Mouse (Mus musculus): Measurements from ENCODE around the gene Gramd1b. TPM values are rescaled to one million over a fixed set of nuclear protein-coding genes. Genes with fewer than 3 reads are reported as not detected.

Gramd1b gene
- polyA plus RNA-seq, 1 experiment = 44.2 TPM

DNA sequence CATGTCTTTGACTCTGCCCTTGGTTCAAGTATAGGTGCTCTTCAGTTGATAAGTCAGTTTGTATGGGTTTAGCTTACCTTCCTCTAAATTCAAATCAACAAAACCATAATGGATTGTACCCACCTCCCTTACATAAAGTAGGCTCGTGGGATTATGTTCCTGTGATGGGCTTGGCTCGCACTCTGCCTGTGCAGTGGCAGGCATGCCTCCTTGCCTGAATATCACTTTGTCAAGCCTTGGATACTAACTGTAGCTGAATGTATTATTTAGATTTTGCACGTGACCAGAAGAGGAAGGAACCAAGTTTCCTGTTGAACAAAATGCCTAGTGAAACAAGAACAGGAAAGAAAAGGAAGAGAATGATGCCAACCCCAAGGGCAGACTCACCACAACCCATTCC is 260.1 kb downstream of the Gramd1b start:
- Histone ChIP-seq H3K27ac (ENCODE audit: insufficient read depth, low read depth, low read length) (0 out of 2 replicates have a peak overlapping the region, but pooled peaks have one; percentile 9), H3K4me3 (ENCODE audit: insufficient read depth, low read length) (no peak overlapping the region), H3K4me1 (ENCODE audit: control insufficient read depth, insufficient read depth, low read length) (peaks cover 20% of the 10 kb centered on the region)
- no peak for TF ChIP-seq CTCF (IDR thresholded peaks at IDR 0.05; ENCODE audit: low read depth, low read length)
- TF ChIP-seq POLR2A (IDR thresholded peaks at IDR 0.05; ENCODE audit: borderline replicate concordance, low read depth, low read length) = no peak

DNA sequence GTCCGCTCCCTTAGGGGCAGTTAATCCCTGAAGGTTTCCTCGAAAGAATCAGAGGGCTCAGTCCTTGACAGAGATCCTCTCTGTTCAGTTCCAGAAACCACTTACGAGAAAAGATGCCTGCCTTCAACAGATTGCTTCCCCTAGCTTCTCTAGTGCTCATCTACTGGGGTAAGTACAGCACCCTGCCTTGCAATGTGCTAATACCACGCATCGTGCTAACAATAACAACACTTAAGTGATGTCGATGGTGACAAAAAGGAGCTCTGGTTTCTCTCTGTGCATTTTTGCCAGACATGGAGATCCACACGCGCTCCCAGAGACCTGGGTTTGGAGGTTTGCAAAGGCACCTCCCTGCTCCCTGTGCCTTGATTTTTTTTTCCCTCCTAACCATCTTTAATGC is 261.3 kb downstream of the Gramd1b start:
- TF ChIP-seq CTCF (IDR thresholded peaks at IDR 0.05; ENCODE audit: low read depth, low read length) (no peak), POLR2A (IDR thresholded peaks at IDR 0.05; ENCODE audit: borderline replicate concordance, low read depth, low read length) (no peak)
- Histone ChIP-seq H3K4me1 (ENCODE audit: control insufficient read depth, insufficient read depth, low read length) (peaks cover 20% of the 10 kb centered on the region), H3K4me3 (ENCODE audit: insufficient read depth, low read length) (peak overlapping the region; percentile 56), H3K27ac (ENCODE audit: insufficient read depth, low read depth, low read length) (no peak overlapping the region)

DNA sequence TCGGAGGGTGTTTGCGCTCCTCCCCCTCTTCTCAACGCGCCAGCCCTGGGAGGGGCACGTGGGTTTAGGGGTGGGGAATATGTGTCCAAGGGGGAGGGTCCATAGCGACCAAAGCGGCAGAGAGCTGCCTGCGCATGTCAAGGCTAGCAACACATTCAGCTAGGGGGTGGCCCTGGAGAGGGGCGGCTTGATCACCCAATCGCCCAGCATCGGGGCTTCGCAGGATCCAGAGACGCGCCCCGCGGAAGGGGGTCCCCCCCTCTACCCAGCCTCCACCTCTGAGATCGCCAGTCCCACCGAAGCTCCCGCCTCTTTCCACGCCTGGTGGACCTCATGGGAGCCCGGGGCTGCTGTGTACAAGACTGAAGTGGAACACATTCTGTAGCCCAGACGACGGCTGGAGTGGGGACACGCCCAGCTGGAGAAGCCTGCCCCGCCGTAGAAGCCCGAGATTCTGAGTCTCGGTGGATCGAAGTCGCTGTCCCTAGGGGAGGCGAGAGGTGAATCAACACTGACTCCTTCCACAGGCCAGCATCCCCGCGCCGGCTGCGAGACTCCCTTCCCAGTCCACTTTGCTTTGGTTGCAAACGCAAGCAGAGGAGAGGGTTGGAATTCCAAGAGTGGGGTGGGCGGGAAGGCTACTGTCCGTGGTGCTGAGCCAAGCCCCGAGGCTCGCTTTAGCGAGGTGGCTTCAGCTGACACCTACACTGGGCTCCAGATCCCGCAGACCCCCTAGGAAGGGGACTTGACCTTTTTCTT is 261.9 kb downstream of the Gramd1b start, which contains the start of gene Scn3b:
TSS of gene Scn3b (plus strand) at position 115 of the 759 bp plus-strand sequence.
- Histone ChIP-seq H3K4me3 (ENCODE audit: insufficient read depth, low read length) (peak within 1 kb of the TSS; percentile 56), H3K4me1 (ENCODE audit: control insufficient read depth, insufficient read depth, low read length) (peaks cover 21% of the 10 kb centered on the region), H3K27ac (ENCODE audit: insufficient read depth, low read depth, low read length) (no peak within 1 kb of the TSS)
- TF ChIP-seq POLR2A (IDR thresholded peaks at IDR 0.05; ENCODE audit: borderline replicate concordance, low read depth, low read length) (no peak), CTCF (IDR thresholded peaks at IDR 0.05; ENCODE audit: low read depth, low read length) (no peak)

DNA sequence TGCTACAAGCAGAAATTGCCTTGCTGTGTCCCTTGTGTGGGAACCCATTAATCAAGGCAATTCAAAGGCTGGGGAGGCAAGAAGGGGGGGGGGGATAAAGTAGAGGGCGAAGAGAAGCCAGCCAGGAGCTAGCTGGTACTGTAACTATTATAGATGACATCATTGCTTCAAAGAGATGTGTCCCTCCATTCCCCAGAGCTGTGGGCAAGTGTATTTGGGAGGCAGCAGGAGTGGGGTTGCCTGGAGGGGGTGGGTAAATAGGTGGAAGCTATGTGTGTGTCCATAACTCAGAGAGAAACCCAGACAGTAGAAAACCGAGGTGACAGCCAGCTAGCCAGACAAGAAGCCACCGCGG is 262.5 kb downstream of the Gramd1b start:
- TF ChIP-seq POLR2A (IDR thresholded peaks at IDR 0.05; ENCODE audit: borderline replicate concordance, low read depth, low read length) = no peak
- TF ChIP-seq CTCF (IDR thresholded peaks at IDR 0.05; ENCODE audit: low read depth, low read length) = no peak
- Histone ChIP-seq H3K4me1 (ENCODE audit: control insufficient read depth, insufficient read depth, low read length) (peaks cover 27% of the 10 kb centered on the region), H3K4me3 (ENCODE audit: insufficient read depth, low read length) (peak overlapping the region; percentile 56), H3K27ac (ENCODE audit: insufficient read depth, low read depth, low read length) (no peak overlapping the region)

DNA sequence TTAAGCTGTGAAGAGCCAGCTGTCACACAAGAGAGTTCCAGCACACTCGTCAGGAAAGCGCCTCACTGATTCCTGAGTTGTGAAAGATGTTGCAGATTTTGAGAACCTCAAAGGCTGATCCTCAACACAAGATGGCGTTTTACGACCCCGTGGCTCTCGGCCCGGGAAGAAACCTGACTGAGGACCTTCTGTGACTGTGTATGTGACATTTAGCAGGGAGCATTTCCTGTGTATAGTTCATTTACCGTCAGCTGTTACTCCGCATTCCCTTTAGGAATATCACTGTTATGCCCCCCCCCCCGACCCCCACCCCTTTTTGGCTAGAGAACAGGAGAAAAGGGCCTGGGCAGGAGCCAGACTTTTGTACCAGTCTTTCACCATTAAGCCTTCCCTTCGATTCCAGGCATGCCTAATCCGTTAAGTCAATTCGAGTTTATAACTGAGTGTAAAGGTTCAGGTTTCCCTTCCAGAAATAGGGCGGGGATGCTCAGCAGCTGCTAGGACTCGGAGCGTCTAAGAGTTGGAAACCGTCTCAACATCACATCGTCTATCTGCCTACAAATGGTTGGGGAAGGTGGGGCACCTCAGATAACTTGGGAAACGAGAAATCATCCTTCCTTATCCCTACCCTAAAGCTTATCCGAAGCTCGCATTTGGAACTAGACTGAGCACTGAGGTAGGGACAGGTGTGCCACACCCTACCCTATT is 263.0 kb downstream of the Gramd1b start:
- TF ChIP-seq CTCF (IDR thresholded peaks at IDR 0.05; ENCODE audit: low read depth, low read length) = no peak
- no peak for TF ChIP-seq POLR2A (IDR thresholded peaks at IDR 0.05; ENCODE audit: borderline replicate concordance, low read depth, low read length)
- H3K27ac ChIP-seq (ENCODE audit: insufficient read depth, low read depth, low read length) = no peak overlapping the region
- peaks cover 31% of the 10 kb centered on the region for H3K4me1 ChIP-seq (ENCODE audit: control insufficient read depth, insufficient read depth, low read length)
- H3K4me3 ChIP-seq (ENCODE audit: insufficient read depth, low read length) = no peak overlapping the region

DNA sequence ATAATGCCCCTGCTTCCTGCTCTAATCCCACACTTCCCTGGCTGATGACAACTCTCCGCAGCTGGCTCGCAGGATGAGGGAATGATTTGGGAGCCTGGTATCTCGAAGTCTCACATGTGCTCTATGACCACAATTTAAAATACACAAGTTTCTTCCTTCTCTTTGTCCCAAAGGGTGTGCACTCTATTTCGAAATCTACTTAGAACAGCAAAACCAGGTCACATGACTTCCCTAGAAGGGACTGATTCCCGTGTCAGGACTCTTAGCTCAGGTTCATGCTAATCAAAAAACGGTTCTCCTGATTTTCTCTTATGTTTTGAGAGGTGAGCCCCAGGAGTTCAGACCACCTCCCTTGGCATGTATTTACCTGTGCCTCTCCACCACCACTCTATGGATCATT is 267.3 kb downstream of the Gramd1b start:
- no peak overlapping the region for H3K27ac ChIP-seq (ENCODE audit: insufficient read depth, low read depth, low read length)
- H3K4me1 ChIP-seq (ENCODE audit: control insufficient read depth, insufficient read depth, low read length) = peaks cover 20% of the 10 kb centered on the region
- TF ChIP-seq POLR2A (IDR thresholded peaks at IDR 0.05; ENCODE audit: borderline replicate concordance, low read depth, low read length) (no peak), CTCF (IDR thresholded peaks at IDR 0.05; ENCODE audit: low read depth, low read length) (no peak)
- no peak overlapping the region for H3K4me3 ChIP-seq (ENCODE audit: insufficient read depth, low read length)

DNA sequence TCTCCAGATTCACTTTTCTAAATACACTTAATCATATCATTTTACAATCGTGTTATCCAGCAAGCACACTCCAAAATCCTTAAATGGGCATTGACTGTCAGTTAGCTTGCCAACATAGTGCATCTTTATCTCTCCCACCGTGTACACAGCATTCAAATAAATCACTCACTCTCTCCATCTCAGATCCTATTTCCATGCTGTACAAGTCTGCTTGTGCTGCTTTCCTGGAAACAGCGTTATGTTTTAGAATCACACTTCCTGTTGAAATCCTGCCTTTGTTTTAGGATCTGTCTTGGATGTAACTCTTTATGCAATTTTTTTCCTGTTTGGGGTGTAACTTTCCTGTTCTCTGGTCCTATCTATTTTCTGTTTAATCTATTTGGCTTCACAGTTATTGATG is 278.7 kb downstream of the Gramd1b start:
- TF ChIP-seq CTCF (IDR thresholded peaks at IDR 0.05; ENCODE audit: low read depth, low read length) = no peak
- no peak for TF ChIP-seq POLR2A (IDR thresholded peaks at IDR 0.05; ENCODE audit: borderline replicate concordance, low read depth, low read length)
- H3K27ac ChIP-seq (ENCODE audit: insufficient read depth, low read depth, low read length) = no peak overlapping the region
- H3K4me3 ChIP-seq (ENCODE audit: insufficient read depth, low read length) = no peak overlapping the region
- peaks cover 17% of the 10 kb centered on the region for H3K4me1 ChIP-seq (ENCODE audit: control insufficient read depth, insufficient read depth, low read length)

DNA sequence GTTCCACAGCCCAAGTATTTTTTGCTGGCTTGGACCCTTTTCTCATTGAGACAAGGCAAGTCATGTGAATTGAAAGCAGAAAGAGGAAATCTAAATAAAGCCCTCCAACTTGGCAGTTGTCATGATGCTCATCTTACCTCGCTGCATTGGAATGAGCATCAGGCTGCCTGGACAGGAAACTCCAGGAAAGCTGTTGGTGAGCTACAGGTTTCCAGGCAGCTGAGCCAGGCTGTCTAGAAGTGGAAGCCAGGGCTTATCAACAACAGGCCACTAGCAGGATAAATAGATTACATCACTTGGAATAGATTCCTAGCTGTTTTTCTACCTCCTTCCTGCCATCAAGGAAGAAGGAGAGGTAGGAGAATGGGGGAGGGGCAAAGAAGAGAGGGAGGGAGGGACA is 282.1 kb downstream of the Gramd1b start:
- TF ChIP-seq CTCF (IDR thresholded peaks at IDR 0.05; ENCODE audit: low read depth, low read length) (no peak), POLR2A (IDR thresholded peaks at IDR 0.05; ENCODE audit: borderline replicate concordance, low read depth, low read length) (no peak)
- peaks cover 27% of the 10 kb centered on the region for H3K4me1 ChIP-seq (ENCODE audit: control insufficient read depth, insufficient read depth, low read length)
- no peak overlapping the region for H3K27ac ChIP-seq (ENCODE audit: insufficient read depth, low read depth, low read length)
- no peak overlapping the region for H3K4me3 ChIP-seq (ENCODE audit: insufficient read depth, low read length)

DNA sequence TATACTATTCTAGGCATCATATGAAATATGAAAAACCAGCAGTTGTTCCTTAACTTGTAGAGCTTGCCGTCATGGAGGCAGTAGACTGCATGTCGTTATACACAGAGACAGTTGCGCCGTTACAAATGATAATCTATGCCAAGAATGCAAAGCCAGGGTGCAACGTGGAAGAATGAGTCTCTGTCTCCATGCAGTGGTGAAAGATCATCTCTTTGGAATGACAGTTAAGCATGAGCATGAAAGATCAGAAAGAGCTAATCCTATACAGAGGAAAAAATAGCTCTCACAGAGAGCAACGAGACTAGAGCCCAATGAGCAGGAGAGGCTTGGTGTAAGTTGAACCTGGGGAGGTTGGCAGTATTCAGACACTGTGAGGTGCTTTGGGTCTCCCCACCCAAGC is 284.5 kb downstream of the Gramd1b start:
- Histone ChIP-seq H3K27ac (ENCODE audit: insufficient read depth, low read depth, low read length) (no peak overlapping the region), H3K4me3 (ENCODE audit: insufficient read depth, low read length) (no peak overlapping the region), H3K4me1 (ENCODE audit: control insufficient read depth, insufficient read depth, low read length) (peaks cover 29% of the 10 kb centered on the region)
- TF ChIP-seq POLR2A (IDR thresholded peaks at IDR 0.05; ENCODE audit: borderline replicate concordance, low read depth, low read length) = no peak
- TF ChIP-seq CTCF (IDR thresholded peaks at IDR 0.05; ENCODE audit: low read depth, low read length) = no peak

Measured in bone marrow macrophage, adult 2 months (primary cell).